Mouse (Mus musculus) embryonic stem cell, embryonic (primary cell): ENCODE results near the gene Ubac2.

Experiments
- CTCF ChIA-PET, 4 experiments: fragments of 300-600 bp in 2 of 4; fragments of 350-600 bp in 2 of 4; sonication (Branson Sonifier 250); formaldehyde crosslinking; loops; one replicate each; lab custom pipeline; 2022; ENCODE audit warnings: inconsistent platforms in 2 of 4; lab: Charles Lee
- POLR2A ChIA-PET, 4 experiments: fragments of 300-600 bp in 2 of 4; fragments of 350-600 bp in 2 of 4; sonication (Branson Sonifier 250); formaldehyde crosslinking; loops; one replicate each; lab custom pipeline; 2022; ENCODE audit warnings: antibody characterized with exemption in 4 of 4, inconsistent platforms in 1 of 4; lab: Charles Lee

Gene Ubac2

GRCm38 (mm10) chr14:121962128-121962890 lies 83.9 kb downstream of the Ubac2 start:
- POLR2A ChIA-PET: interaction anchor here in 3 of 4 experiments (1.1 to 1.9 kb wide), 6 partner anchors 12 to 99 kb away, joined by 3 to 11 read pairs (median 3); no protein-coding TSS in a partner anchor
- CTCF ChIA-PET: no interaction called here

GRCm38 (mm10) chr14:121963251-121963941 lies 85.0 kb downstream of the Ubac2 start:
- POLR2A ChIA-PET: interaction anchor here in 3 of 4 experiments (0.5 to 1.3 kb wide), 5 partner anchors 17 to 1034 kb away, joined by 3 to 4 read pairs (median 3); partner anchors contain the start of gene Ubac2 (in 1 of the 3)
- CTCF ChIA-PET: interaction anchor here in 1 of 4 experiments (0.6 kb wide), 1 partner anchor 398 kb away, joined by 3 read pairs; no protein-coding TSS in a partner anchor

GRCm38 (mm10) chr14:121963942-121964335 lies 85.5 kb downstream of the Ubac2 start:
- ChIA-PET POLR2A (interaction anchor here in 2 of 4 experiments (0.6 to 1.2 kb wide), 3 partner anchors 18 to 1035 kb away, joined by 3 to 4 read pairs (median 4); partner anchors contain the start of gene Ubac2 (in 1 of the 2)), CTCF (interaction anchor here in 1 of 4 experiments (0.6 kb wide), 1 partner anchor 398 kb away, joined by 3 read pairs; no protein-coding TSS in a partner anchor)

GRCm38 (mm10) chr14:121964990-121965389 lies 86.6 kb downstream of the Ubac2 start, which contains the start of gene Gpr183:
Gene Gpr183 (minus strand): TSS chr14:121965195.
- ChIA-PET POLR2A (interaction anchor here in 1 of 4 experiments (1.1 to 1.5 kb wide), 3 partner anchors 14 to 39 kb away, joined by 3 to 4 read pairs (median 3); no protein-coding TSS in a partner anchor), CTCF (interaction anchor here in 2 of 4 experiments (0.6 to 1.3 kb wide), 2 partner anchors 28 to 37 kb away, joined by 3 to 5 read pairs; no protein-coding TSS in a partner anchor)

- ChIA-PET POLR2A (interaction anchor here in 1 of 4 experiments (0.7 to 2.3 kb wide), 5 partner anchors 14 to 39 kb away, joined by 3 to 8 read pairs (median 4); no protein-coding TSS in a partner anchor), CTCF (interaction anchor here in 2 of 4 experiments (0.6 to 1.3 kb wide), 2 partner anchors 28 to 37 kb away, joined by 3 to 5 read pairs; no protein-coding TSS in a partner anchor)
Observed at GRCm38 (mm10) chr14:121965461-121965860, 87.0 kb downstream of the Ubac2 start.

- ChIA-PET CTCF (interaction anchor here in 1 of 4 experiments (1.1 kb wide), 1 partner anchor 39 kb away, joined by 3 read pairs; no protein-coding TSS in a partner anchor), POLR2A (interaction anchor here in 1 of 4 experiments (0.6 to 2.3 kb wide), 3 partner anchors 21 to 39 kb away, joined by 3 to 8 read pairs (median 4); no protein-coding TSS in a partner anchor)
Observed at GRCm38 (mm10) chr14:121967095-121967494, 88.7 kb downstream of the Ubac2 start.

- ChIA-PET CTCF (no interaction called here), POLR2A (interaction anchor here in 2 of 4 experiments (0.5 to 1.3 kb wide), 6 partner anchors 10 to 159 kb away, joined by 3 to 6 read pairs (median 3); no protein-coding TSS in a partner anchor)
Observed at GRCm38 (mm10) chr14:121970402-121970801, 92.0 kb downstream of the Ubac2 start.

- CTCF ChIA-PET: no interaction called here
- POLR2A ChIA-PET: interaction anchor here in 1 of 4 experiments (1.0 kb wide), 1 partner anchor 10 kb away, joined by 3 read pairs; no protein-coding TSS in a partner anchor
Observed at GRCm38 (mm10) chr14:121973114-121973513, 94.7 kb downstream of the Ubac2 start.

GRCm38 (mm10) chr14:121981531-121981930 lies 103.1 kb downstream of the Ubac2 start:
- CTCF ChIA-PET: interaction anchor here in 1 of 4 experiments (1.0 kb wide), 1 partner anchor 53 kb away, joined by 3 read pairs; no protein-coding TSS in a partner anchor
- POLR2A ChIA-PET: interaction anchor here in 1 of 4 experiments (1.2 to 1.3 kb wide), 2 partner anchors 20 to 70 kb away, joined by 3 to 4 read pairs; no protein-coding TSS in a partner anchor

- POLR2A ChIA-PET: interaction anchor here in 1 of 4 experiments (0.5 to 1.2 kb wide), 4 partner anchors 10 to 236 kb away, joined by 3 read pairs; no protein-coding TSS in a partner anchor
- CTCF ChIA-PET: interaction anchor here in 1 of 4 experiments (0.7 kb wide), 1 partner anchor 35 kb away, joined by 3 read pairs; no protein-coding TSS in a partner anchor
Observed at GRCm38 (mm10) chr14:121983009-121983933, 104.9 kb downstream of the Ubac2 start.

GRCm38 (mm10) chr14:121985477-121985876 lies 107.1 kb downstream of the Ubac2 start:
- ChIA-PET POLR2A (no interaction called here), CTCF (interaction anchor here in 1 of 4 experiments (1.0 kb wide), 1 partner anchor 76 kb away, joined by 4 read pairs; no protein-coding TSS in a partner anchor)

GRCm38 (mm10) chr14:121986028-121986427 lies 107.6 kb downstream of the Ubac2 start:
- CTCF ChIA-PET: interaction anchor here in 1 of 4 experiments (1.0 kb wide), 1 partner anchor 76 kb away, joined by 4 read pairs; no protein-coding TSS in a partner anchor
- POLR2A ChIA-PET: no interaction called here

GRCm38 (mm10) chr14:121987287-121987686 lies 108.9 kb downstream of the Ubac2 start:
- ChIA-PET POLR2A (no interaction called here), CTCF (interaction anchor here in 1 of 4 experiments (0.6 kb wide), 1 partner anchor 46 kb away, joined by 3 read pairs; no protein-coding TSS in a partner anchor)

- ChIA-PET CTCF (no interaction called here), POLR2A (no interaction called here)
Observed at GRCm38 (mm10) chr14:121987691-121988090, 109.3 kb downstream of the Ubac2 start.

- ChIA-PET POLR2A (no interaction called here), CTCF (no interaction called here)
Observed at GRCm38 (mm10) chr14:121989331-121989730, 110.9 kb downstream of the Ubac2 start.

GRCm38 (mm10) chr14:121989869-121990268 lies 111.4 kb downstream of the Ubac2 start:
- ChIA-PET POLR2A (no interaction called here), CTCF (no interaction called here)

- ChIA-PET POLR2A (no interaction called here), CTCF (no interaction called here)
Observed at GRCm38 (mm10) chr14:121990897-121991296, 112.5 kb downstream of the Ubac2 start.
